Mouse (Mus musculus) forebrain, embryonic 12.5 days (tissue): Measurements from ENCODE around the gene Lamtor1. TPM values are rescaled to one million over a fixed set of nuclear protein-coding genes. Genes with fewer than 3 reads are reported as not detected.
"Not testable (repeated sequence)": the region's sequence is repeated elsewhere in the genome, so short reads cannot be mapped to it uniquely, and the experiment has no call there.

Source experiments
- ATAC-seq: fragments of 200-750 bp; cut with Nextera tagmentation; 2 replicates; pipeline ENCODE4 v1.8.0; 2017; ENCODE audit warnings: moderate TSS enrichment; ENCODE audit not compliant: low FRiP score
- H3K27ac ChIP-seq: fragments of 300-500 bp; sonication (generic); 2 replicates; pipeline ENCODE4 v1.5.1; 2016; ENCODE audit warnings: mild to moderate bottlenecking
- H3K27me3 ChIP-seq: fragments of 300-500 bp; sonication (generic); 2 replicates; pipeline ENCODE4 v1.6.1; 2016; ENCODE audit warnings: mild to moderate bottlenecking
- H3K36me3 ChIP-seq: fragments of 300-500 bp; sonication (generic); replicated peaks from 2 replicates; pipeline ENCODE4 v1.6.1; 2016; ENCODE audit warnings: mild to moderate bottlenecking
- H3K4me1 ChIP-seq: fragments of 300-500 bp; sonication (generic); 2 replicates; pipeline ENCODE4 v1.6.1; 2016
- H3K4me2 ChIP-seq: fragments of 300-500 bp; sonication (generic); 2 replicates; pipeline ENCODE4 v1.6.1; 2016; ENCODE audit warnings: mild to moderate bottlenecking, moderate library complexity
- H3K4me3 ChIP-seq: fragments of 300-500 bp; sonication (generic); replicated peaks from 2 replicates; pipeline ENCODE4 v1.5.1; 2016; ENCODE audit warnings: mild to moderate bottlenecking
- H3K9ac ChIP-seq: fragments of 300-500 bp; sonication (generic); 2 replicates; pipeline ENCODE4 v1.6.1; 2016; ENCODE audit warnings: mild to moderate bottlenecking
- H3K9me3 ChIP-seq: fragments of 300-500 bp; sonication (generic); 2 replicates; pipeline ENCODE4 v1.6.1; 2016
- WGBS: fragments of 180-500 bp; shearing (Covaris S2); methylation state at CpG from one replicate; pipeline ENCODE4 v1.1.7; 2016; 5-methylcytosine and 5-hydroxymethylcytosine counted together
- polyA plus RNA-seq: library from polyadenylated mRNA; unstranded; fragments of >200 nt; fragmentation: Nextera tagmentation; extraction: Ambion mirVana; gene quantifications from 2 replicates; pipeline ENCODE4 v1.2.1, GENCODE M21; 2016

The Lamtor1 gene
- polyA plus RNA-seq, 1 experiment from 2014 or later, result 134 TPM

DNA sequence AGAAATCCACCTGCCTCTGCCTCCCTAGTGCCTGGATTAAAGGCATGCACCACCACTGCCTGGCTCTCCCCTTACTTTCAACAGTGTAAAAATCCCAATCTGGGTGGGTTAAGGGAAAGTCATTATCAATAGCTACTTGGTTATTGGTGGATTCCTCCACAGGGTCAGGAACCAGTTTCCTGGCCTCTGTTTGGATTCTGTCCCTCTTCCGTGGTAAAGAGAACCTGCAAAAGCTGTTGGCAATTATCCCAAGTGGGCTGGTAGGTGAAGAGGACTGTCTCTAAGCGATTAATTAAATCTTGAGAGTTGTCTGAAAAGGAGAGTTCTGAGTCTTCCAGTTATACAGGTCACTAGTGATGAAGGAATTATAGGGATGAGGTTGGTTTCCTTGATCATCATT is 32.6 kb downstream of the Lamtor1 start:
- Histone ChIP-seq H3K36me3 (peaks cover 14% of the 10 kb centered on the region; the same call in 1 of the 2 replicates), H3K4me1 (peaks cover 17% of the 10 kb centered on the region), H3K27me3 (no peaks in the 10 kb centered on the region), H3K4me2 (no peak overlapping the region), H3K9me3 (no peaks in the 10 kb centered on the region), H3K9ac (no peak overlapping the region), H3K27ac (no peak overlapping the region), H3K4me3 (no peak overlapping the region)
- no peak for ATAC-seq
- 83% methylated on average over 2 of the region's 2 CpGs for WGBS

DNA sequence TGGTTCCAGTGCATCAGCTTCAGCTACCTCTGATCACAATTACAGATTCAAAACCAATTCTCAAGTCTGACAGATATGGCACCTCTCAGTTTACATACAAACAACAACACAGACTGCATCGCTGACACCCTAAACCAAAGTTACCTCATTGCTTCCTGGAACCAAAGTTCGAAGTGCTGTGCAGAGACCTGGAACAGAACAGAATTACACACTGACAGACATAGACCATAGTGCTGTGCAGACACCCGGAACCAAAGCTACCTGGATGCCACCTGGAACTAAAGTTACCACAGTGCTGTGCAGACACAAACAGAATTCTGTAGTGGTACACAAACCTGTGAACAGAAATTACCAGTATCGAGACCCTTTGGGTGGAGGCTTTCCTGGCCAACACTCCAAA is 34.1 kb downstream of the Lamtor1 start:
- Histone ChIP-seq H3K9ac (no peak overlapping the region), H3K36me3 (peaks cover 14% of the 10 kb centered on the region; the same call in 1 of the 2 replicates), H3K9me3 (no peaks in the 10 kb centered on the region), H3K4me2 (no peak overlapping the region), H3K4me1 (peaks cover 13% of the 10 kb centered on the region), H3K27me3 (no peaks in the 10 kb centered on the region), H3K4me3 (no peak overlapping the region), H3K27ac (no peak overlapping the region)
- no peak for ATAC-seq
- WGBS, result 92% methylated on average over 4 of the region's 4 CpGs

- H3K9me3 ChIP-seq, H3K36me3 ChIP-seq, H3K4me2 ChIP-seq, H3K27me3 ChIP-seq, H3K4me3 ChIP-seq, H3K27ac ChIP-seq, ATAC-seq, H3K9ac ChIP-seq, H3K4me1 ChIP-seq: not testable (repeated sequence)
- WGBS, result 91% methylated on average over 5 of the region's 5 CpGs
These were observed 43.3 kb downstream of the Lamtor1 start for GRCm38 (mm10) chr7:101949008-101949407.

DNA sequence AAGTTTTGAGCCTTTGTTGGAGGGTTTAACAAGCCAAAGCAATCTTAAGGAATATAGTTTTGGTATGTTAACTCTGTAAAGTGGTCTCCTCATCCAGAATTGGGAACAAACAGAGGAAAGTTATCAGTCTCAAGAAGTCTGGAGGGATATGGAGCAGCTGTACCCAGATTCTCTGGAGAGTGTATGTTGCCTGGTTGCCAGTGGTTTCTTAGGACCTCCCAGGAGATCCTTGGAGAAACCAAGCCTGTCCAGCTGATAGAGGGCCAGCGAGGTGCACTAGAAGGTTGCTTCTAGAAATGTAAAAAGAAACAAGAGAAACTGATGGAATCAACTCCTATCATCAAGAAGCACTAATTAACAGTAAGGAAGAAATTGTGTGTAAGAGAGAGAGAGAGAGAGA is 45.9 kb downstream of the Lamtor1 start:
- H3K4me1 ChIP-seq, result no peaks in the 10 kb centered on the region
- H3K4me3 ChIP-seq, result no peak overlapping the region
- WGBS, result 92% methylated on average over 1 of the region's 1 CpGs

GRCm38 (mm10) chr7:101952098-101952497 is 46.4 kb downstream of the Lamtor1 start:
- WGBS, result 73% methylated on average over 2 of the region's 2 CpGs
- Histone ChIP-seq H3K4me1 (no peaks in the 10 kb centered on the region), H3K9ac (no peak overlapping the region), H3K36me3 (peaks cover 3% of the 10 kb centered on the region; the same call in 1 of the 2 replicates), H3K27me3 (no peaks in the 10 kb centered on the region), H3K4me3 (no peak overlapping the region), H3K27ac (no peak overlapping the region), H3K9me3 (no peaks in the 10 kb centered on the region), H3K4me2 (no peak overlapping the region)
- no peak for ATAC-seq

More for the DNA sequence above, 45.9 kb downstream of the Lamtor1 start:
- Histone ChIP-seq H3K4me2 (no peak overlapping the region), H3K9me3 (no peaks in the 10 kb centered on the region), H3K9ac (no peak overlapping the region), H3K27ac (no peak overlapping the region), H3K36me3 (peaks cover 3% of the 10 kb centered on the region; the same call in 1 of the 2 replicates), H3K27me3 (no peaks in the 10 kb centered on the region)
- ATAC-seq, result no peak

DNA sequence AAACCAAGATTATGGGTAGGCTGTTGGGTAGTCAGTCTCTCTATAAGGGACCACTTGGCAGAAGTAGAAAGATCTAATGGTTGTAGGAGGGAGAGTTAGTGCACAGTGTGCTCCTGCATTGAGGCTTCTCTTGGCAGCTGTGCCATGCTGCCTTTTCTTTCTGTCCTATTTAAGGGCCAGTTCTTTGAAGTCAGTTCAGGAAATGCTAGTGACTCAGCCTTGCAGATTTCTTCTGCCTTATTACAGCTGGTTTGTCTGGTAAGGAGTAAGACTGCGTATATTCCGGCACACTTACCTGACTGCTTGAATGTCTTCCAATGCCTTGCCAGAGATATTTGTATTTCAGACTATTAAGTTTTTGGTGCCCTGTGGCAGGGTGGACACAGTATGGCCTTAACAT is 48.5 kb downstream of the Lamtor1 start:
- no peak overlapping the region for H3K9ac ChIP-seq
- no peaks in the 10 kb centered on the region for H3K9me3 ChIP-seq
- peaks cover 3% of the 10 kb centered on the region; the same call in 1 of the 2 replicates for H3K36me3 ChIP-seq
- H3K4me2 ChIP-seq, result no peak overlapping the region
- ATAC-seq, result no peak
- no peaks in the 10 kb centered on the region for H3K27me3 ChIP-seq
- 96% methylated on average over 2 of the region's 2 CpGs for WGBS
- no peaks in the 10 kb centered on the region for H3K4me1 ChIP-seq
- H3K4me3 ChIP-seq, result no peak overlapping the region
- no peak overlapping the region for H3K27ac ChIP-seq

GRCm38 (mm10) chr7:101955276-101955675 is 49.6 kb downstream of the Lamtor1 start:
- Histone ChIP-seq H3K4me2 (no peak overlapping the region), H3K9ac (no peak overlapping the region), H3K9me3 (no peaks in the 10 kb centered on the region), H3K36me3 (peaks cover 3% of the 10 kb centered on the region; the same call in 1 of the 2 replicates), H3K4me1 (peaks cover 8% of the 10 kb centered on the region; the same call in 1 of the 2 replicates), H3K27ac (no peak overlapping the region), H3K27me3 (no peaks in the 10 kb centered on the region), H3K4me3 (no peak overlapping the region)
- 88% methylated on average over 2 of the region's 2 CpGs for WGBS
- ATAC-seq, result no peak

DNA sequence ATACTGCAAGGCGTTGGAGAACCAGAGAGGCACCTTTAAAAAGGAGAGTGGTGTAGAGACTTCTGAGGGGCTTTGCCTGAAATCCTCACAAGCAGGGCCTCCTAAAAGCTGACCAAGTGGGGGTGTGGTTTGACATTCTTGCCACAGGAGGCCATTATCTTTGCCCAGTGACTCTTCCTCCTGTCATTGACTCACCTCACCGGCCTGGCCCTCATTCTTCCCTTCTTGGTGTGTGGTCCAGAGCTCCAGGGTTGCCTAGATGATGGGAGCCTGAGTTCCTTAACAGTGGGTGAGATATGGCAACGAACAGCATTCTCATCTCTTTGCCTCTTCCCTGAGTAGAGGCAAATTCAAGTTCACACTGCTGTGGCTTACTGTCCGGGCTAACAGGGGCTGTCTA is 50.2 kb downstream of the Lamtor1 start:
- Histone ChIP-seq H3K9me3 (no peaks in the 10 kb centered on the region), H3K27ac (no peak overlapping the region), H3K4me3 (no peak overlapping the region), H3K36me3 (peaks cover 3% of the 10 kb centered on the region; the same call in 1 of the 2 replicates), H3K4me1 (peaks cover 8% of the 10 kb centered on the region; the same call in 1 of the 2 replicates), H3K4me2 (no peak overlapping the region), H3K27me3 (no peaks in the 10 kb centered on the region), H3K9ac (no peak overlapping the region)
- 67% methylated on average over 4 of the region's 4 CpGs for WGBS
- ATAC-seq, result no peak

DNA sequence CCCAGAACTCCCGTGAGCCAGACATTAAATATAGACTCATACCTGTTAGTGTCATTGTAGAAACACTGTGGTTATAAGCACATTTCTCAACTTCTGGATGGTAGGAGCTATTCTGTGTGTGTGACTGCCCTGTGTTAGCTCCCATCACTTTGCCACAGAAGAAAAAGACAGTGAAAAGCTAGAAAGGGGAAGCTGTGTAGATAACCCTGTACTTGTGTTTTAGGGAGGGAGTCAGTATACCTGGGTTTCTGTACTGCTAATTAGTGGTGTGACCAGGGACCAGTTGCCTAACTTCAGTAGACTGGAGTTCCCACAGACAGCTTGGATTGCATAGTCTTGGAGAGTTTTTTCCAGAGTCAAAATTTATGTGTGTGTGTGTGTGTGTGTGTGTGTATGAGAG is 50.8 kb downstream of the Lamtor1 start:
- Histone ChIP-seq H3K9me3 (no peaks in the 10 kb centered on the region), H3K4me1 (peaks cover 8% of the 10 kb centered on the region; the same call in 1 of the 2 replicates), H3K27ac (no peak overlapping the region), H3K4me3 (no peak overlapping the region), H3K27me3 (no peaks in the 10 kb centered on the region), H3K9ac (no peak overlapping the region), H3K4me2 (no peak overlapping the region), H3K36me3 (peaks cover 3% of the 10 kb centered on the region; the same call in 1 of the 2 replicates)
- no peak for ATAC-seq
- 89% methylated on average over 1 of the region's 1 CpGs for WGBS

GRCm38 (mm10) chr7:101956911-101957310 is 51.2 kb downstream of the Lamtor1 start:
- no peak for ATAC-seq
- 92% methylated on average over 5 of the region's 5 CpGs for WGBS
- Histone ChIP-seq H3K4me1 (peaks cover 8% of the 10 kb centered on the region; the same call in 1 of the 2 replicates), H3K9me3 (no peaks in the 10 kb centered on the region), H3K36me3 (peaks cover 3% of the 10 kb centered on the region; the same call in 1 of the 2 replicates), H3K4me3 (no peak overlapping the region), H3K4me2 (no peak overlapping the region), H3K27ac (no peak overlapping the region), H3K27me3 (no peaks in the 10 kb centered on the region), H3K9ac (no peak overlapping the region)

DNA sequence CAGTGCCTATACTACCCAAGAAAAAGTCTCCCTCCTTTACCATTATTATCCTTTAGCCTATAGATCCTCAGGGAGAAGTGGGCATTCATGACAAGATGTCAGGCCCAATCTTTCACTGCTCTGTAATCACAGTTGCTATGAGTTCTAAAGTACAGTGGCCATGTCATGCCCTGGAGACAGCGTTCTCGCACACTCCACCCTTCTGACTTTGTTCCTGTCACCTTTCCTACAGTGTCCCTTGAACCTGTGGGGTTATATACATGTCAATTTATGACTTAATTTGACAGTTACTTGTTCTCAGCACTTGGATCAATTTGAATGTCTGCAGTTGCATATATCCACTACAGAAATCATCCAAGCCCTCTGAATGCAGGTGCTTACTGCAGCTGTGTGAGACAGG is 57.1 kb downstream of the Lamtor1 start:
- H3K36me3 ChIP-seq, result no peaks in the 10 kb centered on the region
- peaks cover 8% of the 10 kb centered on the region; the same call in 1 of the 2 replicates for H3K4me1 ChIP-seq
- ATAC-seq, result no peak
- H3K4me2 ChIP-seq, result no peak overlapping the region
- no peak overlapping the region for H3K27ac ChIP-seq
- no peak overlapping the region for H3K4me3 ChIP-seq
- no peaks in the 10 kb centered on the region for H3K27me3 ChIP-seq
- 94% methylated on average over 2 of the region's 2 CpGs for WGBS
- H3K9me3 ChIP-seq, result no peaks in the 10 kb centered on the region
- no peak overlapping the region for H3K9ac ChIP-seq

DNA sequence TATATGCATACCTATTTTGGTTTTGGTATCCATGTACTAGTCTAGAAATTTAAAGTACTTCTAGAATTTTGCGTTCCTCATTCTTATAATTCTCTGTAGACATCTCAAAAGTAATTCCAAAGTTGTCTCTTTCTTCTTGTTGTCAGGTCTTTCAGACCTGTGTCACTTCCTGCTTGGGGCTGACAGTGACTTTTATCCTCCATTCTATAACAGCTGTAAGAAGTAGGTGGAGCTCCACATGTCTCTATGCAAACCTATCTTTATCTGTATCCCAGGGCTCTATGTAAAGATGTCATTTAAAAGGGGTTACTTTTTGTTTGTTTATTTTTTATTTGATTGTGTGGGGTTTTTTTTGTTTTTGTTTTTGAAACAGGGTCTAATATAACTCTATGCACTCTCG is 57.9 kb downstream of the Lamtor1 start:
- Histone ChIP-seq H3K9ac (no peak overlapping the region), H3K4me2 (no peak overlapping the region), H3K27me3 (no peaks in the 10 kb centered on the region), H3K4me3 (no peak overlapping the region), H3K27ac (no peak overlapping the region), H3K4me1 (peaks cover 11% of the 10 kb centered on the region), H3K9me3 (no peaks in the 10 kb centered on the region), H3K36me3 (no peaks in the 10 kb centered on the region)
- ATAC-seq, result no peak
- 91% methylated on average over 2 of the region's 2 CpGs for WGBS

DNA sequence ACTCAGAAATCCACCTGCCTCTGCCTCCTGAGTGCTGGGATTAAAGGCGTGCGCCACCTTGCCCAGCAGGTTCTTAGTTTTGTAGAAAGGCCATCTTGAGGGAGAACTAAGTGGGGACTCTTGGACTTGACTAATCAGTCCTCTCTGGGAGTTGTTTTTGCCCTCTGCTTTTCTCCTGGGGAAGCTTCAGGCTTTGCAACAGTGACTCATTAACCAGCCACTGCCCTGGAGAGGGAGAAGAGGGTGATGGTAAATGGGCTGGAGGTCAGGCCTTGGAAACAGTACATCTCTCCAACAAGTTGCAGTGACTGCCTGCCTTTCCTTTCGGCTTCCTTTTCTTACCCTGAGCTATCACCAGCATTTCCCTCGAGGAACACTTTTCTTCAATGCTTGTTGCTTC is 58.8 kb downstream of the Lamtor1 start:
- Histone ChIP-seq H3K4me1 (peaks cover 15% of the 10 kb centered on the region), H3K27ac (no peak overlapping the region), H3K9ac (no peak overlapping the region), H3K36me3 (no peaks in the 10 kb centered on the region), H3K9me3 (no peaks in the 10 kb centered on the region), H3K27me3 (no peaks in the 10 kb centered on the region), H3K4me2 (no peak overlapping the region), H3K4me3 (no peak overlapping the region)
- 91% methylated on average over 4 of the region's 4 CpGs for WGBS
- no peak for ATAC-seq
